Mouse (Mus musculus): ENCODE results near the gene Ptp4a2.

DNA sequence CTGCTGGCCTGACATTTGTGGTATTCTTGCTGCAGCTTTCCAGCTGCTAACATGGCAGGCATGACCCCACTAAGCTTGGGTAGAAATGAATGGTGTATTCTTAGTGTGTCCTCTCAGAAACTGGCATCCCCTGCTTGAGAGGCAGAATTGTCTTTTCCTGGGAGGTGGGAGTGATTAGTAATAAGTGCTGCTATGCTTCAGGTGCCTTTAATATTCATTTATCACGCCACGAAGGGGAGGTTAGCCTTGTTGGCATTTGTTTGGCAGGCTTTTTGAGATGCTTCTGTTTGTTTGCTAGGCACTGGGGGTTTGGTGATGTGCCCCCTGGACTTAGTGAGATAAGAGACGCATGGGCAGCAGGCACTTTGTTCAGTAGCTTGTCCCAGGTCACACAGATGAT is 11.3 kb downstream of the Ptp4a2 start:
- TF ChIP-seq CTCF (IDR thresholded peaks at IDR 0.05; ENCODE audit: borderline replicate concordance, insufficient read depth, low read length) (no peak), POLR2A (IDR thresholded peaks at IDR 0.05; ENCODE audit: low read depth, low read length) (no peak)

All from embryonic fibroblast, embryonic 13.5 days (primary cell).